Mouse (Mus musculus) embryonic stem cell, embryonic (primary cell): ENCODE measurements at regions not wholly inside any gene's neighbourhood (a gene's known extent, or its start where the extent isn't known, plus 50 kb on each side); places are given as distances from the start of the nearest gene placed in this dataset.

Experiments
- CTCF ChIA-PET, 4 experiments: fragments of 300-600 bp in 2 of 4; fragments of 350-600 bp in 2 of 4; sonication (Branson Sonifier 250); formaldehyde crosslinking; loops; one replicate each; lab custom pipeline; 2022; ENCODE audit warnings: inconsistent platforms in 2 of 4; lab: Charles Lee
- POLR2A ChIA-PET, 4 experiments: fragments of 300-600 bp in 2 of 4; fragments of 350-600 bp in 2 of 4; sonication (Branson Sonifier 250); formaldehyde crosslinking; loops; one replicate each; lab custom pipeline; 2022; ENCODE audit warnings: antibody characterized with exemption in 4 of 4, inconsistent platforms in 1 of 4; lab: Charles Lee

DNA sequence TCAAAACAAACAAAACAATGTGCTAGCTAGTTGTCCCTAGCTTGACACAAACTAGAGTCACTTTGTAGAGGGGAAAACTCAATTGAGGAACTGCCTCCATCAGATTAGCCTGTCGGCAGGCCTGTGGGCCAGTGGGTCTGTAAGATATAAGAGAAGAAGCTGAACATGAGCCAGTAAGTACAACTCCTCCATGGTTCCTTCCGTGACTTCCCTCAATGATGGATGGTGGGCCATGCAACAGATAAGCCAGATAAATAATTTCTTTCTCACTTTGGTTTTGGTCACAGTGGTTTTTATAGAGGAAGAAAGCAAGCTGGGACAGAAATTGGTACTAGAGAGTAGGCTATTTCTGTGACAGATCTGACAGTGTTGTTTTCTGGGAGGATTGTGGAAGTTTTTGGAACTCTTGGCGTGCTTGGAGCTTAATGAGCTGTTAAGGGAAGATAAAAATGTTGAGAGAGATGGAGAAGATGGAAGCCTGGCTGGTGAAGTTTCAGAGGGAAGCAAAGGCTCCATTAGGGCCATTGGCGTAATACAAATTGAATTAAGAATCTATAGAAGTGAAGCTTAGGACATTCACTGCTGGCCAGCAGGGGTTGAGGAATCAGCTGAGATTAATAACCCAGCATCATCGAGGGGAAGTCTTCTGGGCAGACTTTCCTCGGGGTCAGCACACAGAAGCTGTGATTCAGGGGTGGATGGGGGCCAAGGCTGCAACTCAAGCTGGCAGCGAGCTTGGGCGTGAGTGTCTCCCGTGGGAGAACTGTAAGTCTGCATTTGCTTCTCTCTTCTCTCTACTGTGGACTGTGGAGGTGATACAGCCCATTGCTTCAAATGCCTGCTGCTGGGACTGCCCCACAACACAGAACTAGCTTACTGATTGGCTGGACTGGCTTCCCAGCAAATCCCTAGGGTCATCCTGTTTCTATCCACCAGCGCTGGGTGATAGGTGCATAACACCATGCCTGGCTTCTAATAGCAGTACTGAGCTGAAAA, 105.2 kb upstream of the Ptch1 start:
- CTCF ChIA-PET: interaction anchor here in 1 of 4 experiments (0.6 kb wide), 1 partner anchor 35 kb away, joined by 7 read pairs; no protein-coding TSS in a partner anchor
- POLR2A ChIA-PET: interaction anchor here in 2 of 4 experiments (0.7 to 1.8 kb wide), 10 partner anchors 9 to 289 kb away, joined by 3 to 6 read pairs (median 3); partner anchors contain the start of gene Ercc6l2 (in 2 of the 2)

DNA sequence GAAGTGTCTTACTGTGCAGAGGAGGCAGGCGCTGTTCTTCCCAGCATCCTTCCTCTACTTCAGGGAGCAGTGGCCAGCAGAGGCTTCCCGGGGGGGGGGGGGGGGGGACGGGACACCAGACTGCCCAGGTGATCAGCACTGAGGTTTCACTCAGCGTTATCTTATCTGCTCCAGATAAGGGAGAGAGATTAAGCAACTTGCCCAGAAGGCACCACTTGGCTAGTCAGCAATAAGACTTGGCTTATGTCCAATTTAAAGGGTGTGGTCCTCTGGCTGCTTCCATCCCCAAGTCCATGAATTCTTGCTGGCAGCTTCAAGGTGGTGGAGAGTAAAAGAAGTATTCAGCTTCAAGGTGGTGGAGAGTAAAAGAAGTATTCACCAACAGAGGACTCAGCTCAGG, 108.9 kb upstream of the Ptch1 start:
- ChIA-PET CTCF (interaction anchor here in 2 of 4 experiments (1.1 to 1.3 kb wide), 2 partner anchors 12 to 14 kb away, joined by 3 to 4 read pairs; no protein-coding TSS in a partner anchor), POLR2A (interaction anchor here in 2 of 4 experiments (0.6 to 1.0 kb wide), 2 partner anchors 360 to 742 kb away, joined by 3 to 4 read pairs; no protein-coding TSS in a partner anchor)

DNA sequence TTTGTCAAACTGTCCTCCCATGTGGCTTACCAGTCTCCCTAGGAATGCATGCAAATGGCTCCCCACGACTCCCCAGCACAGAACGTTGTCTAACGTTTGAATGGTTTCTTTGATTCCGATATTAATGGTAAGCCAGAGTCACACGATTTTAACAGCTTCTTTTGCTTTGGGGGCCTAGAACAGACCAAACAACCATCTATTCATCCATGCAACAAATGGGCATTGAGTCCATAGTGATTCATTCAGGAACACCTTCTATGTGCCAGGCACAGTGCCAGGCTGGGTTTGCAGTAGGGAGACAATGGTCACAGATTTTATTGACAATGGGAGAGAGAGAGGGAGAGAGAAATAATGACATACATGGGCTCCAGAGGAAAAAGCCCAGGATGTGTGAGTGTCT, 118.6 kb upstream of the Ptch1 start:
- CTCF ChIA-PET: interaction anchor here in 1 of 4 experiments (0.7 kb wide), 1 partner anchor 14 kb away, joined by 3 read pairs; no protein-coding TSS in a partner anchor
- POLR2A ChIA-PET: interaction anchor here in 1 of 4 experiments (0.9 kb wide), 1 partner anchor 122 kb away, joined by 3 read pairs; no protein-coding TSS in a partner anchor

DNA sequence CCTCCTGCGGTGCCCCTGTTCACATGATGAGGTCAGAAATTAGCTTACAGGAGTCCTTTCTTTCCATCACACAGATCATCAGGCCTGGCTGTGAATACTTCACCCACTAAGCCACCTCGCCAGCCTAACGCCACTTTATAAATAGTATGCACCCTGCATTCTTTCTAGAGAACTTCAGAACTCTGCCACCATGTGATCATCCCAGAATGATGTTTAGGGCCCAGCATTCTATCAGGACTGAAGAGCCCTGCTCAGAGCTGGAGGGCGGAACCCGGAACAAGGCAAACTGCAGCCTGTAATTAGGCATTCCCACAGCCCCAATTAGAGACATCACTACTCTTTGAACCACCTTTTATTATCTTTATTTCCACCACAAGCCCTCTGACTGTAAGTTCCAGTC, 120.2 kb upstream of the Ptch1 start:
- CTCF ChIA-PET: interaction anchor here in 2 of 4 experiments (0.6 to 0.7 kb wide), 3 partner anchors 303 to 343 kb away, joined by 3 to 7 read pairs (median 3); no protein-coding TSS in a partner anchor
- POLR2A ChIA-PET: interaction anchor here in 1 of 4 experiments (1.1 kb wide), 1 partner anchor 11 kb away, joined by 3 read pairs; no protein-coding TSS in a partner anchor

DNA sequence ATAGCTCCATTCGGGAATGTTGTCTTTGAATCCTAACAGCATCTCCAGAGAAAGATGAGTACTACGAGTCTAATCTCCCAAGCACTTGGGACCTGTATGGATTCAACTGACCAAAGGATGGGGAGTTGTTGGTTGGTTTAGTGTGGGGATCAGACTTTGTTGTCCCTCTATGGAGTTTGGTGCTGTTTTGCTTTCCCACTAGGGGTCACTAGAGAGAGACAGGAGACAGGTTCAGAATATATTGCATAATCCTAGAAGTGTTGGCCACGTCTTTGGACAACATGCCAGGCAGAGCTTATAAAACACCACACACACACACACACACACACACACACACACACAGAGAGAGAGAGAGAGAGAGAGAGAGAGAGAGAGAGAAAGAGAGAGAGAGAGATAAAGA, 118.6 kb upstream of the Ercc6l2 start:
- ChIA-PET POLR2A (interaction anchor here in 2 of 4 experiments (0.7 to 1.8 kb wide), 2 partner anchors 23 to 89 kb away, joined by 3 to 4 read pairs; no protein-coding TSS in a partner anchor), CTCF (interaction anchor here (0.6 to 1.5 kb wide), 16 partner anchors 13 to 422 kb away, joined by 3 to 5 read pairs (median 3); no protein-coding TSS in a partner anchor)

DNA sequence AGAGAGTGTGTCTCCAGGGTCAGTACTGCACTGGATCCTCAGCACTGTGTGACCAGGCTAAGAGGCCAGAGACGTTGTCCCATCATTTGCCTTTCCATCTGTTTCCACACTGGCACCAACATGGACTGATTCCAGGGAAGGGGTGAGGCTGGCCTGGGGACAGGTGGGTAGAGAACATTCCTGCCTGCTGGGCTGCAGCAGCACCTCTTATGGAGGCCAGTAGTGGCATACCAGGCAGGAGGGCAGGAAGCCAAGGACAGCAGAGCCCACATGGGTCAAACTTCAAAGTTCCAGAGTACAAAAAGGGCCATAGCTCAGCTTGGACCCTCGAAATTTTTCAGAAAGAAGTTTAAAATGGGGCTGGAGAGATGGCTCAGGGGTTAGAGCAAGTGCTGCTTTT, 115.4 kb upstream of the Ercc6l2 start:
- POLR2A ChIA-PET: no interaction called here

DNA sequence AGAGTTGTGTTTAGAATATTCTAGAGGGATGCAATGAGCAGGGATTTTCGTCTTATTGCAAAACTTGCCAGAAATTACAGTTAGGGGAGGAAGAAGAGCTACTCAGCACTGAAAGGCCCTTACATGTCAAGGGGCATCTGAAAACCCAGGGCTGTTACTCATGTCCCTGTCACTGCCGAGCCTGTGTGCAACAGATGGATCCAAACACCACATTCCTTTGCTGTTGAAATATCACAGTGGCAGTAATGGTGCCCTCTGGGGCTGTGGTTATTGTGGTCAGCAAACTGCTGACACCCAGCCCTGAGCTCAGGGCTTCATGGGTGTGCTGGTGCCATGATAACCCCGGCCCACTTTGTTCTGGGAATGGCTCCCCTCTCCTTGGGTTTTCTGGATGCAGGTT, 114.3 kb upstream of the Ercc6l2 start:
- POLR2A ChIA-PET: no interaction called here

More for the DNA sequence above, 115.4 kb upstream of the Ercc6l2 start:
- CTCF ChIA-PET: interaction anchor here in 1 of 4 experiments (0.6 kb wide), 1 partner anchor 122 kb away, joined by 3 read pairs; no protein-coding TSS in a partner anchor

DNA sequence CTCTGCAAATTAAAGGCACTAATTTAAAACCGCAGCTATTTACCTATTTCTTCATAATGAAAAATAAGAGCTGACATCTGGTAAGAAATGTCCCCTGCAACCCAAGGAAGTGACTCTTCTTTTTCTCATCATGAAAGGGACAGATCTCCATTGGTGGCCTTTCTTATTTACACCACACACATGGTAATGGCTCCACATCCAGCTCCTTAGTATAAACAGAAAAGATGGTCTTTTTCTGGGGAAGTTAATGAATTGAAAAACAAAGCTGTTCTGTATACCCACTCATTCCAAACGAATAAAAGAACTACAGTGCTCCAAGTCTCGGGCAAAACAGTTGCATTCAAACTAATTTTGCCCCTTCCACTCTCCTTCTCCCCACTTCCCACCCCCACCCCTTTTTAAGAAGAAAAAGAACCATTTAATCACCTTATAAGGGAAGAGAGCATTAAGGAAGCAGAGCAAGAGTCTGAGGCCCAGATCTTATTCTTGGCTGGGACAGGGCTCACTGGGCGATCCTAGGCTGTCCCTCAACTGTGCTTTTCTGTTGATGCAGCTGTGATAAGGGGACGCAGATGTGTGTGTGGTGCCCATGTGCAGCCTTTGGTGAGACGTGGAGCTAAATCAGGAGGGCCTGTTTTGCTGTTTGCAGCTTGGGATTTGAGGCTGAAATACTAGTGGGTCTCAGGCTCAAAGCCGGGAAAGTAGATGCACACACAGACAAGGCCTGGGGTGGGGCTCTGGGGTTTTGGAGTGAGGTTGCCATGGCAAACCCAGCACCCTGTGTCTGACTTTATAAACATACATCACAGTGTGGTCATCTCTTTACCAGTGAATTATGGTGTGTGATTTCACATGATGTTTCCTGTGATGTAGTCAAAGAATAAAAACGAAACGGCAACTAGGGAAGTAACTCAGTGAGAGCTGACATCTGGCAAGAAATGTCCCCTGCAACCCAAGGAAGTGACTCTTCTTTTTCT, 113.6 kb upstream of the Ercc6l2 start:
- ChIA-PET CTCF (interaction anchor here in 1 of 4 experiments (0.6 kb wide), 1 partner anchor 27 kb away, joined by 4 read pairs; no protein-coding TSS in a partner anchor), POLR2A (interaction anchor here in 1 of 4 experiments (0.6 kb wide), 1 partner anchor 138 kb away, joined by 3 read pairs; no protein-coding TSS in a partner anchor)

More for the DNA sequence above, 114.3 kb upstream of the Ercc6l2 start:
- CTCF ChIA-PET: interaction anchor here in 1 of 4 experiments (0.6 kb wide), 1 partner anchor 28 kb away, joined by 4 read pairs; no protein-coding TSS in a partner anchor

DNA sequence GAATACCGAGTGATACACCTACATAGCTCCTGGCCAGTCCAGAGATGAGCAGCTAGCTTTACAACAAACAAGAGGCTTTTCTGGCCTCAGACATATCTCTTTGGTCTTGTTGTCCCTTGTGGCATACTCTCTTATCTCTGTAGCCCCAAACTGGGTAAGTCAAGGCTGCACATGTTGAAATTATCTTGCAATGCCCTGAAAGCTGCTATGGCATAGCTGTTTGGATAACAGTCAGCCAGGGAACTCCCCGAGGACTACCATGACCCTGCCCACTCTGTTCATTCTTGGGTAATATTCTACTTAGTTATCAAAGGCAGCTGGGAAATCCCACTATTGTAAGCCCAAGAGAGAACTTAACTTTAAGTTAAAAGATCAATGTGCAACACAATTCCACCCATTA, 106.5 kb upstream of the Ercc6l2 start:
- CTCF ChIA-PET: no interaction called here
- POLR2A ChIA-PET: interaction anchor here in 2 of 4 experiments (0.6 to 1.0 kb wide), 2 partner anchors 14 to 277 kb away, joined by 3 to 5 read pairs; no protein-coding TSS in a partner anchor

DNA sequence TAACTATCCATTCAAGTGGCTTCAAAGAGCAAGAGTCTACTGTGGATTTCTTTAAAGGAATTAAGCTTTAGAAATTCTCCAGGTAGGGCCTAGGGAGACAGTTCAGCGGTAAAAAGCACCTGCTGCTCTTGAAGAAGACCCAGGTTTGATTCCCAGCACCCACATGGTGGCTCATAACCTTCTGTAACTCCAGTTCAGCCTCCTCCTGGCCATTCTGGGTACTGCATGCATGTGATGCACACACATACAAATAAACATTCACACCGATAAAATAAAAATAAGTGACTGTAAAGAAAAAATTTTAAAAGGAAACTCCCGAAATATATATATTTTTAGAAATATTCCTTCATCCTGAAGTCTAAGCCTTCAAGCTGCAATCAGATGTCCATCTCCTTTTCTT, 101.9 kb upstream of the Ercc6l2 start:
- ChIA-PET CTCF (interaction anchor here in 1 of 4 experiments (0.6 kb wide), 1 partner anchor 34 kb away, joined by 7 read pairs; no protein-coding TSS in a partner anchor), POLR2A (interaction anchor here in 1 of 4 experiments (0.7 to 1.0 kb wide), 2 partner anchors 9 to 379 kb away, joined by 3 to 4 read pairs; no protein-coding TSS in a partner anchor)

DNA sequence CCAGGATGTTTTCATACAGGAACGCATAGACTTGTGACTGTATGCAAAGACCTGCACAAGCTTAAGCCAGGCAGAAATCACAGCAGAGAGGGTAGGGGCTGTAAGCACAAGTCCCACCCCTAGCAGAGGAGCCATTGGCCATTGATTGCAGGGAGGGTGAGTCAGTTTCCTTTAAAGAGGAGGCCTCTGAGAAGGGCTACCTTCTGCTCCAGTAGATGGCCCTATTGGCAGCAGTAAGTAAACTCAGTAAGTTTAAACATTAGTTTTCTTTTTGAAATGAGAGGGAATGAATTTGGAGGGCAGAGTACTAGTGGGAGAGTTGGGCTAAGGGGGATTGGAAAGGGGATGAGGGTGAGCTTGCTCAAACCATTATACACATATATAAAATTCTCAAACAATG, 98.5 kb upstream of the Ercc6l2 start:
- POLR2A ChIA-PET: no interaction called here
- CTCF ChIA-PET: no interaction called here

DNA sequence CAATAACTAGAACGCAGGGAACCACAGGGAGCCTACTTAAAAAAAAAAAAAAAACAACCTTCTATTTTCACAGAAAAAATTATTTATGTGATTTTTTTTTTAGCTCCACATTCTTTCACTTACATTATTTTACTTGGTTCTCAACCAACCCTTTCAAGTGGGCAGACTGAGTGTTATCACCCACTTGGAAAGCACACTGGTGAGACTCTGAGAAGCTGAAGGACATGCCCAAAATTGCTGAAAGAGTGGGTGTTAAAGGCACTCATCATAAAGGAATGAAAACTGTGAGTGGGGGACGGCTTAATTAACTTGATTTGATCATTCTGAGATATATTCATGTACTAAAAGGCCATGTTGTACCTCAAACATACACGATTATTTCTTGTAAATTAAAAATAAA, 97.8 kb upstream of the Ercc6l2 start:
- CTCF ChIA-PET: no interaction called here

DNA sequence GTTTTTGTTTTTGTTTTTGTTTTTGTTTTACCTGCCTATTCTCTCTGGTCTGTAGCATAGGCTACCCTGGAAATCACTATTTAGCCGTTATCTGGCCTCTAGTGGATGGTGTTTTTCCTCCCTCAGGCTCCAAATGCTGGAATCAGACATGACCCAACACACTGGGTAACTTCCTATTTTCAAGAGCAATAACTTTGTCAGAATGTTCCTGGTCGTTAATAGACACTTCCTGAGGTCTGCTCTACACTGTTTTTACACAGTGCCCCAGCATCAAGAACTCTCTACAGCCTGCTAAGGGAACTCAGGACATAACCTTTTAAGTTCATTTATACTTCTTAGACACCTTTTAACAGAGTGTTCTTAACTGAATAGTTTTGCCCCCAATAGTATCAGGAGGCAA, 96.3 kb upstream of the Ercc6l2 start:
- ChIA-PET CTCF (no interaction called here), POLR2A (interaction anchor here in 2 of 4 experiments (0.9 to 2.8 kb wide), 15 partner anchors 10 to 446 kb away, joined by 3 to 26 read pairs (median 4); partner anchors contain the start of genes Fancc (in 2 of the 2) and Ercc6l2 (in 1 of the 2))

More for the DNA sequence above, 97.8 kb upstream of the Ercc6l2 start:
- POLR2A ChIA-PET: interaction anchor here in 2 of 4 experiments (0.6 to 0.7 kb wide), 2 partner anchors 12 to 305 kb away, joined by 3 to 4 read pairs; no protein-coding TSS in a partner anchor

DNA sequence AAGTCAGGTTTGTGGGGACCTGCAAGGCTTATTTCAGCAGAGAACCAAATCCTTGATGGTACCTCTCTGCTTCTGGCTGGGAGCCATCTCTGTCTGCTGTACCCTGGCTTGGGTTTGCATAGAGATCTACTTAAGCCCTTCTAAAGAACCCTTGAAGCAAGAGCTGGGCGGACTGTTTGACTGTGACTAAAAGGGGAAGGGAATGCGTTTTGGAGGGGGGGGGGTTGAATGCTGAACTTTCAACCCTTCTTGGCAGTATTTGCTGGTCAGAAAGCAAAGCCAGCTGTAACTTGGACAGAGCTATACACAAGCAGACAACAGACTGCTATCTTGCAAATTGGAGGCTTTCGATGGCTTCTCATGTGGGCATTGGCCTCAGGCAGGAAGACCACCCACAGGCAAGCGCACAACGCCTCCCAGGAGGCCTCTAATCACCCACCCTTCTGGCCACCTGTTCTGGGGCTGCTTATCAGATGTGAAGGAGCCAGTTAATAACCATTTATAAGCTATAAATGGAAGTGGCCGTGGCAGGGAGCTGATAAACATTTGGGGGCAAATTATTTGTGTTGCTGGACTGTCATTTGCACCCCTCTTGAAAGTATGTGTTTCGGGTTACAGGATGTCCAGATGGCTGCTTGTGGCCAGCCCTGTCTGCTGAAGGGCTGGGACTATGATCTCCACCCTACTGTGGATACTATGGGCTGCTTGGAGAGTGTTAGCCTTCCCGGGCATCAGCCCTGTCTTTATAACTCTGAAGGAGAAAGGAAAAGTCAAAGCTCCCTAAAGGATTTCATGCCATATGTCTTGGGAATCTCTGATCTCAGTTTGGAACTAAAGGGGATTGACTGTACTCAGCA, 95.5 kb upstream of the Ercc6l2 start:
- ChIA-PET CTCF (interaction anchor here in 3 of 4 experiments (0.6 to 1.3 kb wide), 6 partner anchors 9 to 381 kb away, joined by 3 to 5 read pairs (median 3); no protein-coding TSS in a partner anchor), POLR2A (interaction anchor here in 3 of 4 experiments (0.6 to 2.8 kb wide), 27 partner anchors 10 to 447 kb away, joined by 3 to 26 read pairs (median 4); partner anchors contain the start of genes Fancc (in 2 of the 3), Ercc6l2 (in 1 of the 3) and Zfp367 (in 1 of the 3))

DNA sequence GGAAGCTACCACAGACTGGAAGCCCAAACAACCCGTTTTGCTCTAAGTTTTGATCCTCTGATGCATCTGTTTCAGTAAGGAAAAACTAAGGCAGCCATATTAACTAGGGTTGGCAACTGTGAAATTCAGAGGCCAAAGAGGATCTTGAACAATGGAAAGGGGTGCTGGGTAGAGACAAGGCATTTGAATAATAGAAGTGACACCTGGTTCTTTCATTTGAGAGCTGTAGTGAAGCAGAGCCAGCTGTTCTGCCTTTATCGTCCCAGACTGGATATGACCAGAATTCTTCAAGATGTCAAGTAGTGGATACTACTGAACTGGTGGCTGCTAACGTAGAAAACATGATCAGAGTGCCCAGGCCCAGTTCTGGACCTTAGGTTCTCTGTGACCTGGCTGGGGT, 94.4 kb upstream of the Ercc6l2 start:
- POLR2A ChIA-PET: interaction anchor here (0.6 to 2.8 kb wide), 17 partner anchors 9 to 289 kb away, joined by 3 to 26 read pairs (median 5); partner anchors contain the start of gene Ercc6l2 (in 1 of the 4)
- CTCF ChIA-PET: interaction anchor here in 2 of 4 experiments (1.2 to 1.3 kb wide), 3 partner anchors 10 to 378 kb away, joined by 3 to 5 read pairs (median 4); no protein-coding TSS in a partner anchor
